Mouse (Mus musculus) limb, embryonic 11.5 days (tissue): ENCODE data around the gene Pbld2. TPM values are rescaled to one million over a fixed set of nuclear protein-coding genes. Genes with fewer than 3 reads are reported as not detected.
A peak's percentile ranks its signal among the peaks of the same experiment; 100 is the strongest.

Experiments used
- ATAC-seq: fragments of 200-750 bp; cut with Nextera tagmentation; 2 replicates; pipeline ENCODE4 v1.8.0; 2017; ENCODE audit warnings: low read depth; ENCODE audit not compliant: insufficient number of reproducible peaks, low FRiP score, low TSS enrichment
- DNase-seq: peaks from one replicate; pipeline ENCODE4 v3.0.0-alpha.2; 2015; ENCODE audit warnings: low spot score
- H3K27ac ChIP-seq: fragments of 300-500 bp; sonication (generic); replicated peaks from 2 replicates; pipeline ENCODE4 v1.5.1; 2014; ENCODE audit warnings: low read depth, mild to moderate bottlenecking, low read length
- H3K27me3 ChIP-seq: fragments of 300-500 bp; sonication (generic); 2 replicates; pipeline ENCODE4 v1.6.1; 2014; ENCODE audit warnings: mild to moderate bottlenecking, low read length, mixed read lengths; ENCODE audit not compliant: control insufficient read depth, insufficient read depth
- H3K36me3 ChIP-seq: fragments of 300-500 bp; sonication (generic); 2 replicates; pipeline ENCODE4 v1.6.1; 2014; ENCODE audit warnings: mild to moderate bottlenecking, low read length, moderate library complexity, mixed read lengths; ENCODE audit not compliant: control insufficient read depth, insufficient read depth
- H3K4me1 ChIP-seq: fragments of 300-500 bp; sonication (generic); 2 replicates; pipeline ENCODE4 v1.6.1; 2014; ENCODE audit warnings: low read length, mixed read lengths; ENCODE audit not compliant: control insufficient read depth, insufficient read depth
- H3K4me2 ChIP-seq: fragments of 300-500 bp; sonication (generic); 2 replicates; pipeline ENCODE4 v1.6.1; 2014; ENCODE audit warnings: low read depth, mild to moderate bottlenecking, moderate library complexity; ENCODE audit not compliant: severe bottlenecking
- H3K4me3 ChIP-seq: fragments of 300-500 bp; sonication (generic); 2 replicates; pipeline ENCODE4 v1.5.1; 2014; ENCODE audit warnings: low read depth, low read length
- H3K9ac ChIP-seq: fragments of 300-500 bp; sonication (generic); 2 replicates; pipeline ENCODE4 v1.6.1; 2014; ENCODE audit warnings: mild to moderate bottlenecking, low read length
- H3K9me3 ChIP-seq: fragments of 300-500 bp; sonication (generic); 2 replicates; pipeline ENCODE4 v1.6.1; 2016; ENCODE audit warnings: low read length; ENCODE audit not compliant: control insufficient read depth
- WGBS: fragments of 180-500 bp; shearing (Covaris S2); extraction: QIAGEN DNeasy Blood & Tissue Kit; methylation state at CpG from one replicate; pipeline ENCODE4 v1.1.7; 2014; 5-methylcytosine and 5-hydroxymethylcytosine counted together
- polyA plus RNA-seq: library from polyadenylated mRNA; unstranded; fragments of >200 nt; fragmentation: Nextera tagmentation; extraction: Ambion mirVana; gene quantifications from 2 replicates; pipeline ENCODE4 v1.2.1, GENCODE M21; 2014

Gene Pbld2
- polyA plus RNA-seq, 1 experiment from 2014 or later: 0.73 TPM

GRCm38 (mm10) chr10:63089758-63090571 lies 65.8 kb downstream of the Pbld2 start:
- DNase-seq (peak; percentile 31), ATAC-seq (no peak)
- Histone ChIP-seq H3K27ac (no peak overlapping the region), H3K9me3 (no peaks in the 10 kb centered on the region), H3K27me3 (peaks cover 2% of the 10 kb centered on the region; the same call in 1 of the 2 replicates), H3K4me1 (0 out of 2 replicates have a peak, but pooled peaks cover 2% of the 10 kb centered on the region), H3K4me3 (peak overlapping the region; percentile 21), H3K36me3 (no peaks in the 10 kb centered on the region), H3K4me2 (peak overlapping the region; percentile 39), H3K9ac (peak overlapping the region; percentile 34; the same call in 1 of the 2 replicates)
- WGBS: 5% methylated on average over 26 of the region's 26 CpGs

GRCm38 (mm10) chr10:63091915-63092314 lies 67.8 kb downstream of the Pbld2 start:
- Histone ChIP-seq H3K27ac (no peak overlapping the region), H3K36me3 (no peaks in the 10 kb centered on the region), H3K4me1 (0 out of 2 replicates have a peak, but pooled peaks cover 2% of the 10 kb centered on the region), H3K9ac (no peak overlapping the region), H3K4me2 (no peak overlapping the region), H3K9me3 (no peaks in the 10 kb centered on the region), H3K4me3 (no peak overlapping the region), H3K27me3 (peaks cover 2% of the 10 kb centered on the region; the same call in 1 of the 2 replicates)
- ATAC-seq (no peak), DNase-seq (no peak)
- 62% methylated on average over 7 of the region's 7 CpGs for WGBS

GRCm38 (mm10) chr10:63092616-63093550 lies 68.8 kb downstream of the Pbld2 start:
- no peak overlapping the region for H3K9ac ChIP-seq
- no peaks in the 10 kb centered on the region for H3K36me3 ChIP-seq
- H3K4me2 ChIP-seq: no peak overlapping the region
- H3K4me3 ChIP-seq: no peak overlapping the region
- DNase-seq (no peak), ATAC-seq (no peak)
- 58% methylated on average over 10 of the region's 10 CpGs for WGBS
- H3K9me3 ChIP-seq: no peaks in the 10 kb centered on the region
- H3K4me1 ChIP-seq: 0 out of 2 replicates have a peak, but pooled peaks cover 2% of the 10 kb centered on the region
- H3K27ac ChIP-seq: no peak overlapping the region
- peaks cover 2% of the 10 kb centered on the region; the same call in 1 of the 2 replicates for H3K27me3 ChIP-seq

GRCm38 (mm10) chr10:63096757-63097156 lies 72.6 kb downstream of the Pbld2 start:
- H3K27me3 ChIP-seq: peaks cover 10% of the 10 kb centered on the region
- no peak overlapping the region for H3K9ac ChIP-seq
- WGBS: 18% methylated on average over 2 of the region's 2 CpGs
- no peak overlapping the region for H3K27ac ChIP-seq
- H3K36me3 ChIP-seq: no peaks in the 10 kb centered on the region
- ATAC-seq: no peak
- H3K4me1 ChIP-seq: peaks cover 7% of the 10 kb centered on the region; the same call in 1 of the 2 replicates
- no peak overlapping the region for H3K4me3 ChIP-seq
- DNase-seq: no peak
- H3K9me3 ChIP-seq: no peaks in the 10 kb centered on the region
- H3K4me2 ChIP-seq: no peak overlapping the region

GRCm38 (mm10) chr10:63098191-63098590 lies 74.1 kb downstream of the Pbld2 start:
- DNase-seq: no peak
- peaks cover 7% of the 10 kb centered on the region; the same call in 1 of the 2 replicates for H3K4me1 ChIP-seq
- peaks cover 10% of the 10 kb centered on the region for H3K27me3 ChIP-seq
- H3K9ac ChIP-seq: no peak overlapping the region
- no peaks in the 10 kb centered on the region for H3K9me3 ChIP-seq
- ATAC-seq: no peak
- no peaks in the 10 kb centered on the region for H3K36me3 ChIP-seq
- H3K4me2 ChIP-seq: no peak overlapping the region
- 61% methylated on average over 12 of the region's 12 CpGs for WGBS
- H3K4me3 ChIP-seq: no peak overlapping the region
- no peak overlapping the region for H3K27ac ChIP-seq

GRCm38 (mm10) chr10:63099521-63099920 lies 75.4 kb downstream of the Pbld2 start, which contains the start of gene Atoh7:
Gene Atoh7, plus strand, starts transcription at chr10:63099651.
- no peak within 1 kb of the TSS for H3K27ac ChIP-seq

GRCm38 (mm10) chr10:63099941-63100562 lies 75.9 kb downstream of the Pbld2 start:
- Histone ChIP-seq H3K9ac (peak overlapping the region; percentile 49), H3K27me3 (peaks cover 10% of the 10 kb centered on the region), H3K4me3 (peak overlapping the region; percentile 48), H3K36me3 (no peaks in the 10 kb centered on the region), H3K4me2 (peak overlapping the region; percentile 89), H3K9me3 (no peaks in the 10 kb centered on the region), H3K27ac (no peak overlapping the region), H3K4me1 (peaks cover 5% of the 10 kb centered on the region; the same call in 1 of the 2 replicates)
- 0% methylated on average over 48 of the region's 62 CpGs for WGBS
- ATAC-seq (peak; percentile 67), DNase-seq (peak; percentile 76)

More at GRCm38 (mm10) chr10:63099521-63099920, 75.4 kb downstream of the Pbld2 start, which contains the start of gene Atoh7:
- no peaks in the 10 kb centered on the region for H3K9me3 ChIP-seq
- peak within 1 kb of the TSS; percentile 48 for H3K4me3 ChIP-seq
- peak within 1 kb of the TSS; percentile 49 for H3K9ac ChIP-seq
- peaks cover 5% of the 10 kb centered on the region; the same call in 1 of the 2 replicates for H3K4me1 ChIP-seq
- peak within 1 kb of the TSS; percentile 89 for H3K4me2 ChIP-seq
- ATAC-seq: peak; percentile 14; the same call in 1 of the 2 replicates
- peak; percentile 49 for DNase-seq
- WGBS: 2% methylated on average over 16 of the region's 16 CpGs
- H3K36me3 ChIP-seq: no peaks in the 10 kb centered on the region
- peaks cover 10% of the 10 kb centered on the region for H3K27me3 ChIP-seq
